In genomic region chr4:121097650-121098378, GRCm38 (mm10) we compare ENCODE assay signal across 8 mouse cellular contexts. TPM values are rescaled to one million over a fixed set of nuclear protein-coding genes. Genes with fewer than 3 reads are reported as not detected.
DNase-seq lines count a peak whose midpoint lies in the region; ATAC-seq and TF ChIP-seq lines count a peak whose summit lies in the region.

Zmpste24 (minus strand) TSS chr4:121098241.

- no peaks in the 10 kb centered on the region for H3K9me3 ChIP-seq in embryonic facial prominence, embryonic 15.5 days (replicated peaks)
- no peaks in the 10 kb centered on the region for H3K9me3 ChIP-seq in kidney, embryonic 14.5 days (ENCODE audit: control insufficient read depth, low read length)
- H3K9me3 ChIP-seq in limb, embryonic 15.5 days: no peaks in the 10 kb centered on the region

- H3K4me2 ChIP-seq in embryonic facial prominence, embryonic 15.5 days (replicated peaks): peak within 1 kb of the TSS; percentile 67
- peak within 1 kb of the TSS; percentile 46 for H3K4me2 ChIP-seq in kidney, embryonic 14.5 days (replicated peaks; ENCODE audit: low read depth, low read length)
- H3K4me2 ChIP-seq in limb, embryonic 15.5 days: peak within 1 kb of the TSS; percentile 50

- WGBS in bone marrow, adult 2 months: under 1% methylated on average over 39 of the region's 39 CpGs
- WGBS in embryonic facial prominence, embryonic 15.5 days: under 1% methylated on average over 39 of the region's 39 CpGs
- under 1% methylated on average over 39 of the region's 39 CpGs for WGBS in kidney, embryonic 14.5 days
- WGBS in limb, embryonic 15.5 days: under 1% methylated on average over 39 of the region's 39 CpGs

- no peak for TF ChIP-seq CTCF in bone marrow, adult 2 months (IDR thresholded peaks at IDR 0.05; ENCODE audit: control insufficient read depth, insufficient read depth, low read length)

- H3K27me3 ChIP-seq in embryonic facial prominence, embryonic 15.5 days: no peaks in the 10 kb centered on the region
- H3K27me3 ChIP-seq in kidney, embryonic 14.5 days (ENCODE audit: control insufficient read depth, insufficient read depth, low read length): no peaks in the 10 kb centered on the region
- H3K27me3 ChIP-seq in limb, embryonic 15.5 days: no peaks in the 10 kb centered on the region

- peak within 1 kb of the TSS; percentile 60 for H3K9ac ChIP-seq in embryonic facial prominence, embryonic 15.5 days
- H3K9ac ChIP-seq in kidney, embryonic 14.5 days (ENCODE audit: low read depth, low read length): peak within 1 kb of the TSS; percentile 73
- H3K9ac ChIP-seq in limb, embryonic 15.5 days: peak within 1 kb of the TSS; percentile 70

- peak within 1 kb of the TSS; percentile 46 for H3K27ac ChIP-seq in bone marrow, adult 2 months (ENCODE audit: control insufficient read depth, insufficient read depth, low read depth, low read length, poor library complexity)
- H3K27ac ChIP-seq in embryonic facial prominence, embryonic 15.5 days (replicated peaks): peak within 1 kb of the TSS; percentile 82
- H3K27ac ChIP-seq in kidney, embryonic 14.5 days (ENCODE audit: low read depth, low read length): peak within 1 kb of the TSS; percentile 32; the same call in 1 of the 2 replicates
- peak within 1 kb of the TSS; percentile 67 for H3K27ac ChIP-seq in limb, embryonic 15.5 days

- TF ChIP-seq POLR2A in bone marrow, adult 2 months (IDR thresholded peaks at IDR 0.05; ENCODE audit: borderline replicate concordance, control insufficient read depth, low read depth, low read length): peak; percentile 57; the same call in 1 of the 2 replicates

- H3K36me3 ChIP-seq in embryonic facial prominence, embryonic 15.5 days: peaks cover 26% of the 10 kb centered on the region
- peaks cover 21% of the 10 kb centered on the region for H3K36me3 ChIP-seq in kidney, embryonic 14.5 days (ENCODE audit: control insufficient read depth, insufficient read depth, low read length)
- peaks cover 26% of the 10 kb centered on the region for H3K36me3 ChIP-seq in limb, embryonic 15.5 days

- H3K4me3 ChIP-seq in bone marrow, adult 2 months (replicated peaks; ENCODE audit: control insufficient read depth, low read depth, low read length): peak within 1 kb of the TSS; percentile 99
- H3K4me3 ChIP-seq in embryonic facial prominence, embryonic 15.5 days (replicated peaks): peak within 1 kb of the TSS; percentile 79
- H3K4me3 ChIP-seq in kidney, embryonic 14.5 days (ENCODE audit: low read length): peak within 1 kb of the TSS; percentile 75
- peak within 1 kb of the TSS; percentile 80 for H3K4me3 ChIP-seq in limb, embryonic 15.5 days

- no peaks in the 10 kb centered on the region; the same call in 1 of the 2 replicates for H3K4me1 ChIP-seq in bone marrow, adult 2 months (ENCODE audit: control insufficient read depth, insufficient read depth, low read length)
- peaks cover 10% of the 10 kb centered on the region for H3K4me1 ChIP-seq in embryonic facial prominence, embryonic 15.5 days
- peaks cover 4% of the 10 kb centered on the region for H3K4me1 ChIP-seq in kidney, embryonic 14.5 days (ENCODE audit: control insufficient read depth, insufficient read depth, low read length)
- peaks cover 3% of the 10 kb centered on the region; the same call in 1 of the 2 replicates for H3K4me1 ChIP-seq in limb, embryonic 15.5 days

- ATAC-seq in embryonic facial prominence, embryonic 15.5 days (ENCODE audit: insufficient number of reproducible peaks, low FRiP score, low TSS enrichment, low read depth): peak; percentile 86
- peak; percentile 88 for ATAC-seq in kidney, embryonic 14.5 days (ENCODE audit: low FRiP score, low TSS enrichment)
- peak; percentile 65 for ATAC-seq in limb, embryonic 15.5 days (ENCODE audit: insufficient number of reproducible peaks, low FRiP score, low TSS enrichment, low read depth)

- DNase-seq in 416B (ENCODE audit: low read depth): peak; percentile 97
- DNase-seq in heart, adult 9 months (ENCODE audit: low spot score in 2 of 2): peak; percentile 59 to 78
- peak; percentile 42 to 58 for DNase-seq in monocyte, adult 2 months (ENCODE audit: low read depth in 1 of 2, low spot score in 2 of 2)
- DNase-seq in spleen, postnatal 36 days (ENCODE audit: low spot score in 2 of 2): peak; percentile 73 to 79

RNA-seq across cellular contexts. Expression of gene Zmpste24, which starts in this region (rescaled TPM):
- 10.6 and 24.8 TPM in 2 replicates for polyA plus RNA-seq in bone marrow, adult 2 months (2011; ENCODE audit: insufficient read depth, insufficient read length, low replicate concordance, missing spikeins)
- 27.6 and 27.8 TPM in 2 replicates for polyA plus RNA-seq in embryonic facial prominence, embryonic 15.5 days (2015; fragmentation: Nextera tagmentation; extraction: Ambion mirVana)
- polyA plus RNA-seq in kidney, embryonic 14.5 days (2014; fragmentation: Nextera tagmentation; extraction: Ambion mirVana): 20.6 and 28.5 TPM in 2 replicates
- polyA plus RNA-seq in limb, embryonic 15.5 days (2015; fragmentation: Nextera tagmentation; extraction: Ambion mirVana): 27.9 and 30.7 TPM in 2 replicates

Comparison
In these comparisons a context has a peak if more than half of its experiments do, and no peak if none do; other contexts are left out.
1. Peak in every context shown above with its lines: DNase-seq, ATAC-seq, H3K4me3 ChIP-seq and H3K27ac ChIP-seq.
2. H3K27ac ChIP-seq: peak in every context shown above with its lines; median percentile 82 in embryonic facial prominence, embryonic 15.5 days; 67 in limb, embryonic 15.5 days; 46 in bone marrow, adult 2 months; 32 in kidney, embryonic 14.5 days.